Mouse (Mus musculus) yolk sac, embryonic 10.5 days (tissue): Measurements from ENCODE around the gene Phf7.

Source experiments
- DNase-seq: peaks from one replicate; pipeline ENCODE4 v3.0.0-alpha.2; 2017; ENCODE audit warnings: low spot score

Phf7 gene

DNA sequence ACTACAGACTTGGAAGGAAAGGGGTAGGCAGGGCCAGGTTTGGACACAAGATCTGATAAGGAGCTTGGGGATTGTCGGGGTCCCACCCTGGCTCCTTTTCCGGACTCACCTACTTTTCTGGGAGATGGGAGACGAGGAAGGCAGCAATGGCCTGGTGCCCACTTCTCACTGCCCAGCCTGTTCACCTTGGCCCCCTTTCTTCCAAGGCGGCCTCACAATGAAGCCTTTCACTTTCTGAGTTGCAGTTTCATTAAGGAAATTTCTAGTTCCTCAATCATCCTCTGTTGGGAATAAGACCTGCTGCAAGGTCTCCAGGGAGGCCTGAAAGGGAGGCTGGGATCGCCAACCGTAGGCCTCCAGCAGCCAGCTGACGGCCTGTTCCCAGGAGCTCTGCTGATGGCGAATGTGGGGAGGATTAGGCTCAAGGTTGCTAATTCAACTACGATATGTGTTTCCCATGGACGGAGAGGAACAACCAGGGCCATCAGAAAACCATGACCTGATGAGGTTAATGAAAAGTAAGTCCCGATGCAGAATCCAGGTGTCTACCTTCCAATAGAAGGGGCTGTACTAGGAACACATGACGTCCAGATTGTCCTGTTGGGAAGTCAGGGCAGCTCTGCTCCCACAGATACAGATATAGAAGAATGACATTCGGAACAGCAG, 18.6 kb downstream of the Phf7 start:
- no peak for DNase-seq

DNA sequence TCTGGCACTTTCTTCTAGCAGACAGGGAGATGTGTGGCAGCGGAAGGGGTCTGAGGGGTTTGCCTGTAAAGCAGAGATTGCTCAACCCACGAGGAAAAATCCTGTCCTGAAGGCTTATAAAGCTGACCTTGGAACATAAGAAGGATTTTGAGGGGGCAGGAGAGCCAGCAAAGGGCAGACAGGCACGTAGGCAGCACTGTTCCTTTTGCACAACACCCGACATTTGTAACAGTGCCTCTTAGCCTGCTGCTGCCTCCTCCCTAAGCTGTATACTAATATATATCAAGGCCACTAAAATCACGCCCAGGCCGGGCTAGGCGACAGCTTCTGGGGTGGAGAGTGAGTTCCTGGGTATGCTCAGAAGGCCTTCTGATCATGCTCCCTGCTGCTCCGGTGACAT, 20.7 kb downstream of the Phf7 start:
- DNase-seq = no peak

DNA sequence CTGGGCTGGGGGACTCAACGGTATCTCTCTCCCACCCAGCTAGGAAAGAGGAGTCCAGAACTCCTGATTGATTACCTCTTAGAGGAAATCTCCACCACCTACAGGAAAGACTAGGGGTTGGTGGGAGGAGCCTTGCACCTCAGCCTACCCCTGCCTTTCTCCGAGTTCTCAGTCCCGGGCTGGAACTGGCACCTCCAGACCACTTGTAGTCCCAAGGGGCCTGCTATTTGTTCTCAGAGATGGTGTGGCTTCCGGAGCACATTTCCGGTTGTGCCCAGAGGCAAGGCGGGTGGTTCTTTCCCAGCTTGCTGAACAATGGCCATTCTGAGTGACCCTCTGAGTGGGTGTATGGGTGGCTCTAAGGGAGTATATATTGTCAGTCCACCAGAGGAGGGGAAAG, 22.9 kb downstream of the Phf7 start:
- DNase-seq = no peak

DNA sequence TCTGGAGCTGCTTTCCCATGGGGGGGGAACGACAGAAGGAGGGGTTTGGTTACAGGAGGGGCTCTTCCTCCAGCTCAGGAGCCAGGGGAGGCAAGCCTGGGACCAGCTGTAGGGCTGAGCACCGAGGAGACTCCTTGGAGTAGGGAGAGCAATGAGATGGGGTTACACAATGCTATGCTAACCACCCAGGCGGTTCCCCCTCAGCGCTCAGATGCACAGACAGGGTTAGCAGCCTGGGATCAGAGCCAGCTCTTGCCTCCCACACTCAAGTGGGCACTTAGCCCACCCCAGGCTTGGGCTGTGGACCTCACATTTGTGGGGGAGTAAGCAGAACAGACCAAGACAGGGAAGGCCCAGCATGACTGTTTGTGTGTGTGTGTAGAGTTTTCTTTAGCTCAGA, 24.1 kb downstream of the Phf7 start:
- no peak for DNase-seq

DNA sequence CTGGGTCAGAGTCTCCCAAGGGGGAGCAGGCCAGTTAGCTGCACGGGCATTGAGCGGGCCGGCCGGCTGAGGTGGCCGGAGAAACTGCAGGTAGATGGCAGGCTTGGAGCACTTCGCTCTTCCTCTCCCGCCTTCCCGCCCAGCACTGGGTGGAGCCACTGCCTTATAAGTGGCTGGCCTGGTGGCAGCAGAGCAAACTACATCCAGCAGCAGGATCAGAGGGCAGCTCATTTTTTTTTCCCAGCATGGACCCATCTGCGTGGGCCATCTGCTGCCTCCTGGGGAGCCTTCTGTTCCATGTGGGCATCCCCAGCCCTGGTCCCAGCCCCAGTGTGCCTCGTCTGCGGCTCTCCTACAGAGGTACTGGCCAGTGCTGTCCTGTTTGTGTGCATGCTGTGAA, 33.5 kb downstream of the Phf7 start, which contains the start of gene Sema3g:
TSS of gene Sema3g (plus strand) at position 195 of the 400 bp plus-strand sequence.
- DNase-seq = peak; percentile 67

DNA sequence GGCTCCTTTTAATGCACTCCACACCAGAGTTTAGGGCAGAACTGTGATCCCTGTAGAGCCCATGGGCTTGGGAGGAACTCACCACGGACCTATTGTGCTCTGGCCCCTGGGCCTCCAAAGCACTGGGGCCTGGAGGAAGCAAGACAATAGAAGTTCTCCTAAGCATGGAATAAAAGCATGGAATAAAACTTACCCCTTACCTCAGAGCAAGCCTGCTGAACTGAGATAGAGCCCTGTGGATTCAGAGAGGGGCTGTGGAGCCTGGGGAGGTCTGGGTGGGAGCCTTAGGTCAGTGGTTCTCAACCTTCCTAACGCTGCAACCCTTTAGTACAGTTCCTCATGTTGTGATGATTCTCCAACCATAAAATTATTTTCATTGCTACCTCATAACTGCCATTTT, 34.3 kb downstream of the Phf7 start, which contains the start of gene Nisch:
TSS of gene Nisch (minus strand) at position 101 of the 400 bp plus-strand sequence.
- DNase-seq = no peak

DNA sequence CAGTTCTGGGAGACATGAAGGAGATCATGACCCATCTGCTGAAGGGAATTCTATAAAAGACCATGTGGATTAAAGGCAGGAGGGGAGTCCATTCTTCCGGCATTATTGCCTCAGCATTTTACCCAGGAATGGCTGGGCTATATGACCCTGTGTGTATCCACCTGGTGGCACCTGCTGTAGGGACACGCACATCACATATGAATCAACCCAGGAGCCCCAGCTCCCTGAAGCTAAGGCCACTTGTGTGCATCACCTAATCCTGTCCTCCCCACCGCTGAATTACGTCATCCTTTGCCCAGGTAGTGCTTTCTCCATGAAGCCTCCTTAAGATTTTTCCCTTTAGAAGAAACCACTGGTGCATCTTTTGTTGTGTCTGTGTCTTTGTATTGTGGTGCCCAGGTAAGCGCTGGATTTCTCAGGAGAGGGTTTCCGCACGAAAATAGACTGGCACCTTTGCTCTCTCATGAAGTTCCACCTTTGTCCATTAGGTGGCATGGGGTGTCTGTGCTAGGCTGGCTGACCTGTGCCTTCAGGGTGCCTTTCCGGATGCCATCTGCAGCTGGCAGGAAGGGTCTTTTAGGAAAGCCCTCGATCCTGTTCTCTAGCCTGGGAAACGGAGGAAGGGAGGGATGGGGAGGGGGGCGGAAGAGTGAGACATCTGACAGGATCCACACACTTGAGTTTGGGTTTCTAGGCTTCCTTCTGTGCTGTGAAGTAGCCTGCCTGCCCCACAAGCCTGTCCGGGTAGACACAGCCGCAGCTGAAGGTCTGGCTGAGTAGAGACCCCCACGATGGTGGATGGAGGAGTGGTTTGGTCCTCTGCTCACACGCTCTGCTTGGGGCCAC, 35.7 kb downstream of the Phf7 start:
- DNase-seq = no peak

DNA sequence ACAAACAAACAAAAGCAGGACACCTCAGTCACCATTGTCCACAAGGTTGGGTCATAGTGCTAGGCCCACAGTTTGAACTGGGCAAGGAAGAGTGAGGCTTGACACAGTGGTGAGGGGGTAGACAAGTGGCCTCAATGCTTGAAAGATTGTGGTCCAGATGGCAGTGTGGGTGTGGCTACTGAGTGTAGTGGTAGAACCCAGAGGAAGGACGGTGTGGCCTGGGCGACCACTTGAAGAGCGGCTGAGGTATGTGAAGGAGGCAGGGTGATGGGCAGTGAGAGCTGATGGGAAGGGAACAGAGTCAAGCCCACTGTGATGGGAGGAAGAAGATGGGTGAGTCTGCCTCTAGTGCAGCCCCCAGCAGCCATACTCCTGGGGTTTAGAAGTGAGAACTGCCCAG, 36.4 kb downstream of the Phf7 start:
- DNase-seq = no peak

DNA sequence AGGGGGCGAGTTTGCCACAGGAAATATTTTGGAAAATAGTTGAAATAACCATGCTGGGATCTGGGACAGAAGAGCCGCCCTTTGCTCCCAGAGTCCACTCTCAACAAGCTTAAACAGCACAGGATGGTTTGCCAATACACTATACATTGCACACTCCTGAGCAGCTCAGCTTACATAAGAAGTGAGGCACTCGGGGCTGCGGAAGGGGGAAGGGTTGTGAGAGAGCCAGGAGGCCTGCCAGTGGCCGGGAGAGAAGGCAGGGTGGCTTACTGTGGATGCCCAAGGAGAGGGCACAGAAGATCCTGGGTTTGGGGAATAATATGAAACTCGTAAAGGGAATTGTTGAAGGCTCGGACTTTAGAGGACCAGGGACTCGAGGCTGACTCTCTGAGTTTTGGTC, 37.2 kb downstream of the Phf7 start:
- DNase-seq = peak; percentile 45

DNA sequence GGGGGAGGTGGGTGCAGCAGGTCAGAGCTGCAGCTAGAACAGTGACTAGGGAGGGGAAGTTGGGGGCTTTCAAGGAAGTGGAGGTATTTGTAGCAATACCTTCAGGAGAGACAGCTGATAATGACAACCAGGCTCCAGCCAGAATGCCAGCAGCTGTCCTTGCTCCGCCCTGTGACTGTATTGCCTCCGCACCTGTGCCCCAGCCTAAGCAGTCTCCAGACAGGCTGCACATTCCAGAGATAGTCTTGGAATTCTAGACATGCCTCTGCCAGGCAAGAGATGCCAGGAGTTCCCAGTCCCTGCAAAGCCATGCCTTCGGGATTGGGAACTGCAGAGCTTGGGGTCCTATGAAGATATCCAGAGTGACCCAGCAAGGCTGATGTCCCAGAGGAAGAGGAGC, 38.6 kb downstream of the Phf7 start:
- no peak for DNase-seq

DNA sequence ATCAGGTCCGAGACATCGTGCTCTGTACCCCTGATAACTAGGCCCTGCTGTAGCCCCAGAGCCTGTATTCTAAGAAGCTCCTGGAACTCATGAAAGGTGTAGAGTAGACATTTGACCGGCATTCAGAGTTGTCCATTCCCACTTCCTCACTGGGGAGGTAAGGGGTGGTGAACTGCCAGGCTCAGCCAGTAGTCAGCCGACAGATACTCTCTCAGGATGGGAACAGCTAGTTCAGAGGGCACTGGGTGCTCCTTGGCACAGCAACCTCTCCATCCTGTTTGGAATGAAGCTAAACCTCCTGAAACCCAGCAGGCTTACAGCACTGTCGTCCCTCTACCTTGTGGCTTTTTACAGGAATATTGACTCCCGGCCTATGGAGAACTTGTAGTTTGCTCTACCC, 39.3 kb downstream of the Phf7 start:
- DNase-seq = no peak

DNA sequence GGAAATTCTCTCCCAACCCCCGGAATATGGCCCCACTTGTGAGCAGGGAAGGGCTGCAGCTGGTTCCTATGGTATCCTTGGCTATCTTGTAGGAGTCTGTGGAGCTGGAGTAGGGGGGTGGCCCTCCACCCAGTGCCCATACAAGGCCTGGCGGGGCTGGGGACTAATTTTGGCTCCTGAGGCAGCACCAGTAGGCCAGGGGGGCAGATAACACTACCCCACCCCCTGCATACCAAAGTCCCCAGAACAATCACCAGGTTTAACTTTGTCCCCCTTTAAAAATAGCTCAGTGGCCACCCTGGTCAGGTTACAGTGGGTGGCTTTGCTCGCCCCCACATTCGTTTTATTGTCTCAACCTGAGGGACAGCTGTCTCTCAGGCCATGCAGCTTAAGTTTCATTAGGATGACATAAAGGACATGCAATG, 42.0 kb downstream of the Phf7 start:
- DNase-seq = no peak

DNA sequence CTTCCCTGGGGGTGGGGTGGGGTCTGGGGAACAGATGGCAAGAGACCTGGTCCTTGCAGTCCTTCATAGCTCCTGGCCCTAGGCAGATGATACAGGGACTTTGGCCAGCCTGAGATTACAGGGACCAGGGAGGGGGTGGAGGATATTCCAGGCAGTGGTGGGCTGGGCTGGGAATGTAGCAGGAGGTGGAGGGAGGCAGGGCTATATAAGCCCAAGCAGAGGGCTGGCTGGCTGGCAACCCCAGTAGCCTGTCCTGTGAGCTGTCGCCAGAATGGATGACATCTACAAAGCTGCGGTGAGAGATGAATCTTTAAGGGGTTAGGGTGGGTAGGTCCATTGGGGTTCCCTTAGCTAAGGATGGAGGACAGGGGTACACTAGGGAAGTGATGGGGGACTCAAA, 43.0 kb downstream of the Phf7 start, which contains the start of gene Tnnc1:
TSS of gene Tnnc1 (plus strand) at position 229 of the 400 bp plus-strand sequence.
- peak; percentile 65 for DNase-seq

DNA sequence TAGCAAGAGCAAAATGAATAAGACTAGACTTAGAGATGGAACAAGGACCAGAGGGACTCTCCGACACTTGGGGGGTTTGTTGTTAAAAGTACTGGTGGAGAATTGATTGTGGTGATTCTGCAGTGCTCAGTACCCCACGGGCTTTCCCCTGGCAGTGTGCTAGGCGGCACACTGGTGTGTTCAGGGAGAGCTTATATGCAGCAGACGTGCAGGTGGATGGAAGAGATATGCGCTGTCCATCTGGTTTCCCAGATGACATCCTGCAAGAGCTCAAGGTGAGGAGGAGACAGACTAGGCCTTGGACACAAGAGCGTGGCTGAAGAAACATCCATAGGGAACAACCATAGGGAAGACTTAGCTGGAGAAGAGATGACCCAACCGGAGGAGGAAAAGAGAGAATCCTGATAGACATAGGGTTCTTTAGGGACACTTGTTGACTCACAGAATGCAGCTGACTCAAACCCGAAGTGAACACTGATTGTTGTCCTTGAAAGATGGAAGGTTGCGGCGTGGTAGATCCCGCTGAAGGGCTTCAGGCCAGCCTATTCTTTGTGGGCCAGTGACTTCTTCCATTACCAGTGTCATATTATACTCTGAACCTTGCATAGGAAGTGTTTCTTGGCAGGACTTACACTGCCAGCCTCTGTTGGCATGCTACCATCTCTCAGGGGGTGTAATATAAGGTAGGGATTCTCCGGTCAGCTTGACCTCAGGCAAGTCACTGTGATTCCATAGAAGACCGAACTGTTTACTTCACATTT, 43.9 kb downstream of the Phf7 start:
- no peak for DNase-seq

DNA sequence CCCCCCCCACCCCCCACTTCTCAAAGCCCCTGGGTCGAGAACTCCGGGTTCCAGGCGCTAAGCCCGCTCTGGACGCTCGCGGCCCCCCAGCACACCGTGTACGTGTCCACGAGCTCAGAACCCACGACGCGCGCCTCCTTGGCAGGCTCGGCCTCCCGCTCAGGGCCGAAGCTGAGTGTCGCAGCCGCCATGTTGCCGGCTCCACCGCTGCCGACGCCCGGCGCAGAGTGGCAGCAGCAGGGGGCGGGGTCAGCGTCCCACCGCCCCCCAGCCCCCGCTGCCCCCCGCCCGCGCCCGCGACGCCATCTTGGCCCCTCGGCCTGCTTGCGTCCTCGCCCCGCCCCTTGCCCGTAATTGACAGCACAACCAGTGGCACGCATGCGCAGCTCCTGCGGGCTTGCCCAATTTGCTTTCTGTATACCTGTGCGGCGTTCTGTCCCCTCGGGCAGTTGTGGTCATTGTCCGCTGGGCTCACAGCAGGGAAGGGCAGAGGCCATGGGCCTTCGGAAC, 44.6 kb downstream of the Phf7 start:
- DNase-seq = peak; percentile 94

DNA sequence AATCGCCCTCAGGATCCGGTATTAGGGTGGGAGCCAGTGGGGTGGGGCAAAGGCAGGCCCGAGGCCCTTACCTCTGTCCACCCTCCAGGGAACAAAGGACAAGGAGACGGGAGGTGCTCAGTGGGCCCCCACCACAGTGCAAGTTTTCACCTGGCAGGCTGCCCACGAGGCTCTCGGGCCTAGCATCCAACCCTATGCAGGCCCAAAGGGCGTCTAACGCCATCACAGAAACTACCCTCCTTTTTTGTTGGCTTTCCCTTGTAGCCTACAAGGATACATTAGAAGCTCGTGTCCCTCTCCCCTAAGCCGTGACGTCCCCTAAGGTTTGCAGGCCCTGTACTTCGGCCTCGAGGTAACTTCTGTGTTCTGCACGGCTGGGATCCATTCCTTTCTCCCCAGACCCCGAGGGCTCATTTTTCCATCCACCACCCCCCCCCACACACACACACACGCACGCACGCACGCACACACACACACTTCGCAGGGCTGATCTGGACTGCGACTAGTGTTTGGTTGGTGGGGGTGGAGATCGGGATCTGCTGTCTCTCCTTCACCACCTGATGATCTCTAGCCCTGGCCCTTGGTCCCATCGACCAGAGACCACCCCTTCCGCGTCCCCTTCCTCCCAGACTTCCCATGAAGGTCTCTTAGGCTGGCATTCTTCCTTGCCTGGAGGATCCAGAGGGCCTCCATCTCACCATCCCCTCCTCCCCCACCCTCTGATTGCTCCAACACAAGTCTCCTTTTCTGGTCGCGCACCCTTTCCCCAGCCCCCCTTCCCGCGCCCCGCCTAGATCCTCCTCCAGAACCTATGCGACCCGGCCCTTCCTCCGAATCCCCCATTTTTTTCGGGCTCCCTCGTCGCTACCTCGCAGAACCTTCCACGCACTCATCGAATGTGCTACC, 45.3 kb downstream of the Phf7 start:
- peak; percentile 68 for DNase-seq

DNA sequence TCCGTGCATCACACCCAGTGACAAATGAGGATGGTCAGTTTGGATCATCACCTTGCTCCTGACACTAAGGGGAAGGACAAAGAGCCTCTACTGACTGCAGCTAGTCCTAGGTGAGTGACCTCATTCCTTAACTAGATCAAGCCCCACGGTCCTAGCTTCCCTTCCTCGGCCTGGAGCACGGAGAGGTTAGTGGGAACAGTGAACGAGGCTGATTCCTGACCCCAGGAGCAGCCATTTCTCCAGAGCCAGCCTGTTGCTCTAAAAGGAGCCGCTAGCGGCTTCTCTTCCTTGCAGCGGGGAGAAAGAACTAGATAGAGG, 45.9 kb downstream of the Phf7 start:
- DNase-seq = no peak

DNA sequence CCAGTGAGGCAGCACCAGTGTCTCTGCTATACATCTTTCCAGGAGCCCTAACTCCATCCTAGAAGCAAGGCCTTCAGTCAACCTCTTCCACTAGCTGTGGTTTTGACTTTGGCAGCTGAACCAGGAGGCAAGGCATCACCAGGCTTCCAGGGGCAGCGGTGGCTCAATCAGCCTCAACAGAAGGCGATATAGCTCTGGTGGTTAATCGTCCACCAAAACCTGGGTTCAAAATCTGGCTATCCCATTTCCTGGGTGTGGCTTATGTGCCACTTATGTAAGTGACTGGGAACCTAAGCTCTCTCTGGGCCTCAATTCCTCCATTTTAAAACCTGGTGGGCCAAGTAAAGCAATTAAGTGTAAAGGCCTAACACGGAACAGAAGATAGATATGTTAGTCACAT, 46.3 kb downstream of the Phf7 start:
- no peak for DNase-seq

DNA sequence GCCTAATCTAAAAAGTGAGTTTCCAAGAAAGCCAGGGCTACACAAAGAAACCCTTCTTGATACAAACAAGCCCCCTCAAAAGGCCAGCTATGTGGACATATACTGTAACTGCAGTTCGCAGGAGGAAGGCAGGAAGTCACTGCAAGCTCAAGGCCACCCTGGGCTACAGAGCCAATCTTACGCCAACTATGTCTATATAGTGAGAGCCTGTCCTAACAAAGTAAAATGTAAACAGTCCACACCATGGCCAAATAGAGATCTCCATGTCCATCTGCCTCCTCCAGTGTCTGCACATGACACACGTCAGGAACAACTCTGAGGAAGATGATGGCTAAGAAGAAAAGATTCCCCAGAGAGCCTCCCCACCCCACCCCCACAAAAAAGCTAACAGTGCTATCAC, 51.1 kb downstream of the Phf7 start:
- no peak for DNase-seq

DNA sequence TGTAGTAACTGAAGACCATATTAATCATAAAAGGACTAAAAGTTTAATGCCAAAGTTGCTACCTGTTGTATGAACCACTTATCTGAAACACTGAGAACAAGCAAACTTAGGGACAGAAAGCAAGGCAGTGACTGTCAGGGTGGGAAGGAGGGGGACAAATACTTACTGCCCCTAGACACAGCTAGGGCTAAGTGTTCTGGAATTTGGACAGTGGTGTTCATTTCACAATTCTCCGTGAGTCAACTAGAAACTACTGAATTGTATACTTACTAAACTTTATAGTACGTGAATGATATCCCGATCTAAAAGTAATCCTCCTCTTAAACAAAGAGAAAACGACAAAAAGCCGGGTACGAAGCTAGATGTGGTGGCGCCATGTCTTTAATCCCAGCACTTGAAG, 51.5 kb downstream of the Phf7 start:
- DNase-seq = no peak
